Mouse (Mus musculus) erythroblast, embryonic 14.5 days (primary cell): Measurements from ENCODE around the gene Nsfl1c.

Experiments used
- GATA1 ChIP-seq: IDR thresholded peaks from 2 replicates; pipeline ENCODE4 v1.6.1; 2012; ENCODE audit warnings: low read length, inconsistent platforms, mixed read lengths
- TAL1 ChIP-seq: IDR thresholded peaks from 3 replicates; pipeline ENCODE4 v1.6.1; 2012; ENCODE audit warnings: low read length, inconsistent platforms, mixed read lengths

DNA sequence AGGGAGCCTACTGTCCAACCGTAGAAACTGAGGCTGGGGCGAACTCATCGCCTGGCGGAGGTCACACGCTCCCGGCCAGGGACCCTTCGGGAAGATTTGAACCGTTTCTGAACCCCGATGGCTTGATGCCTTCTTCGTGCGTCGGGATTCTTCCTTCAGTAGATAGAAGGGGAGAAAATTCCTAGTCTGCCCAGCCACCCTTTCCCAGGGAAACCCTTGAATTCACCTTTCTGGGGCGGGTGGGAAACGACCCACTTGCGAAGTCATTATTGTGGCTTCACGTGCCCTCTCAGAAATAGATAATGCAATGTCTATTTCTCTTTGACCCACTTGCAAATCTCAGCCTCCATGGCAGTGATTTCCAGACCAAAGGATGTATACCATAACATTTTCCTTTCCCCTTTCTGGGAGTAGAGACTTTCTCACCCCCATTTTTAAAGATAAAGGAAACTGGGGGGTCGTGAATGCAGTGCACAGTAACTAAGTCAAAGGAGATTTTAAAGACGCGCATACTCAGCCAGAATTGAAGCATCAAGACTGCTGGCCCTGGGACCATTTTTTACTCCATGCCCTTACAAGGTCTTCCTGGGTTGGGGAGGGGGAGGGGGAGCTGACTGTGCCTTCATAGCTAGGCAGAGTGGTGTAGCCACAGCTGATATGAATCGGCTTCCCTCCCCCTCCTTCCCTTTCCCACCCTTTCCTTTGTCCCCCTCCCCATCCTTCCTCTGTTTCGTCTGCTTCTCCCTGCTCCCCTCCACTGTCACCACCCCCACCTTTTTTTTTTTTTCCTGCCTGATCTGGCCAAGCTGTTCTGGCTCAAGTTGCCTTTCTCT is 49.3 kb downstream of the Nsfl1c start:
- TF ChIP-seq TAL1 (no peak), GATA1 (no peak)
